Mouse (Mus musculus) CH12.LX (cell line): ENCODE measurements around the gene Folr1. TPM values are rescaled to one million over a fixed set of nuclear protein-coding genes. Genes with fewer than 3 reads are reported as not detected.

ENCODE experiments used
- DNase-seq: peaks from one replicate; pipeline ENCODE4 v3.0.0-alpha.2; 2013; ENCODE audit errors: extremely low read depth
- H3K27ac ChIP-seq: 2 replicates; pipeline ENCODE4 v1.5.1; 2012; ENCODE audit warnings: low read depth, mild to moderate bottlenecking, control low read depth, moderate library complexity; ENCODE audit not compliant: insufficient read depth
- H3K27me3 ChIP-seq: replicated peaks from 2 replicates; pipeline ENCODE3; 2012; ENCODE audit warnings: inconsistent platforms
- H3K36me3 ChIP-seq, 2 experiments: replicated peaks in 1 of 2; 2 replicates each; pipeline versions ENCODE3 to v1.6.1; 2012; ENCODE audit warnings: inconsistent platforms in 1 of 2, low read length in 1 of 2, mild to moderate bottlenecking in 1 of 2, mixed read lengths in 1 of 2, moderate library complexity in 1 of 2; ENCODE audit not compliant: control insufficient read depth in 1 of 2, insufficient read depth in 1 of 2
- H3K4me1 ChIP-seq, 2 experiments: 2 replicates each; pipeline ENCODE4 v1.6.1; 2012; ENCODE audit warnings: inconsistent platforms in 1 of 2, moderate library complexity in 1 of 2; ENCODE audit not compliant: insufficient read depth in 2 of 2, control insufficient read depth in 1 of 2
- H3K4me2 ChIP-seq: 2 replicates; pipeline ENCODE4 v1.6.1; 2012; ENCODE audit warnings: low read depth, mild to moderate bottlenecking, control low read depth; ENCODE audit not compliant: poor library complexity, insufficient read depth, severe bottlenecking
- H3K4me3 ChIP-seq, 3 experiments: fragments of 150-350 bp in 1 of 3; sonication (generic) in 1 of 3; replicated peaks in 1 of 3; 2 replicates each; pipeline versions ENCODE3 to v1.5.1; 2011 to 2012; ENCODE audit warnings: low read depth in 2 of 3, low read length in 2 of 3, mild to moderate bottlenecking in 2 of 3, moderate library complexity in 2 of 3, control low read depth in 1 of 3, improper control_type of control experiment in 1 of 3, inconsistent platforms in 1 of 3, mixed read lengths in 1 of 3; ENCODE audit not compliant: poor library complexity in 1 of 3
- H3K79me2 ChIP-seq: replicated peaks from 2 replicates; pipeline ENCODE4 v1.6.1; 2012; ENCODE audit warnings: mild to moderate bottlenecking, moderate library complexity; ENCODE audit not compliant: control insufficient read depth, poor library complexity, insufficient read depth, severe bottlenecking; ENCODE audit errors: extremely low read depth
- H3K9ac ChIP-seq: 2 replicates; pipeline ENCODE4 v1.6.1; 2012; ENCODE audit warnings: low read depth, mild to moderate bottlenecking, control low read depth, moderate library complexity; ENCODE audit not compliant: insufficient read depth
- H3K9me3 ChIP-seq: replicated peaks from 2 replicates; pipeline ENCODE3; 2012; ENCODE audit warnings: low read length, inconsistent platforms, mixed read lengths
- BHLHE40 ChIP-seq: IDR thresholded peaks from 2 replicates; pipeline ENCODE4 v1.6.1; 2011; ENCODE audit warnings: mild to moderate bottlenecking, low read depth, low read length, improper control_type of control experiment
- CHD1 ChIP-seq: IDR thresholded peaks from 2 replicates; pipeline ENCODE4 v1.6.1; 2012; ENCODE audit warnings: low read depth, low read length, improper control_type of control experiment, inconsistent platforms
- E2F4 ChIP-seq: IDR thresholded peaks from 2 replicates; pipeline ENCODE4 v1.6.1; 2011; ENCODE audit warnings: low read depth, low read length, improper control_type of control experiment; ENCODE audit not compliant: insufficient replicate concordance
- EP300 ChIP-seq: IDR thresholded peaks from 2 replicates; pipeline ENCODE4 v1.6.1; 2011; ENCODE audit warnings: low read length, improper control_type of control experiment
- IRF4 ChIP-seq: IDR thresholded peaks from 2 replicates; pipeline ENCODE4 v1.6.1; 2014; ENCODE audit warnings: low read depth, mild to moderate bottlenecking, inconsistent platforms, low read length, improper control_type of control experiment
- JUN ChIP-seq: IDR thresholded peaks from 2 replicates; pipeline ENCODE4 v1.6.1; 2011; ENCODE audit warnings: low read depth, mild to moderate bottlenecking, low read length, improper control_type of control experiment, moderate library complexity; ENCODE audit not compliant: insufficient read depth
- KAT2A ChIP-seq: IDR thresholded peaks from 2 replicates; pipeline ENCODE4 v1.6.1; 2012; ENCODE audit warnings: low read length, improper control_type of control experiment, inconsistent platforms; ENCODE audit not compliant: insufficient replicate concordance
- MAFK ChIP-seq: IDR thresholded peaks from 2 replicates; pipeline ENCODE4 v1.6.1; 2011; ENCODE audit warnings: low read length, improper control_type of control experiment; ENCODE audit not compliant: insufficient replicate concordance
- MAX ChIP-seq: IDR thresholded peaks from 2 replicates; pipeline ENCODE4 v1.6.1; 2011; ENCODE audit warnings: low read length, improper control_type of control experiment
- MEF2A ChIP-seq: IDR thresholded peaks from 2 replicates; pipeline ENCODE4 v1.6.1; 2014; ENCODE audit warnings: low read depth, mild to moderate bottlenecking, inconsistent platforms, low read length, improper control_type of control experiment, borderline replicate concordance
- MYC ChIP-seq: IDR thresholded peaks from 2 replicates; pipeline ENCODE4 v1.6.1; 2011; ENCODE audit warnings: low read depth, mild to moderate bottlenecking, improper control_type of control experiment, low read length
- PAX5 ChIP-seq: IDR thresholded peaks from 2 replicates; pipeline ENCODE4 v1.6.1; 2012; ENCODE audit warnings: low read length, inconsistent platforms, mixed read lengths
- POLR2A ChIP-seq: IDR thresholded peaks from 2 replicates; pipeline ENCODE4 v1.6.1; 2011; ENCODE audit warnings: low read depth, mild to moderate bottlenecking, improper control_type of control experiment, low read length
- POLR2AphosphoS2 ChIP-seq: IDR thresholded peaks from 2 replicates; pipeline ENCODE4 v1.6.1; 2011; ENCODE audit warnings: low read depth, low read length, improper control_type of control experiment
- RAD21 ChIP-seq: IDR thresholded peaks from 2 replicates; pipeline ENCODE4 v1.6.1; 2011; ENCODE audit warnings: low read depth, mild to moderate bottlenecking, low read length, improper control_type of control experiment, moderate library complexity
- RCOR1 ChIP-seq: conservative IDR thresholded peaks from 2 replicates; pipeline ENCODE4 v1.6.1; 2012; ENCODE audit warnings: low read depth, mild to moderate bottlenecking, inconsistent platforms, low read length, improper control_type of control experiment
- SIN3A ChIP-seq: IDR thresholded peaks from 2 replicates; pipeline ENCODE4 v1.6.1; 2012; ENCODE audit warnings: low read length, improper control_type of control experiment, inconsistent platforms
- SMC3 ChIP-seq: IDR thresholded peaks from 2 replicates; pipeline ENCODE4 v1.6.1; 2011; ENCODE audit warnings: low read depth, low read length, improper control_type of control experiment
- TCF12 ChIP-seq: IDR thresholded peaks from 2 replicates; pipeline ENCODE4 v1.6.1; 2014; ENCODE audit warnings: low read depth, mild to moderate bottlenecking, inconsistent platforms, low read length, improper control_type of control experiment
- USF1 ChIP-seq: IDR thresholded peaks from 2 replicates; pipeline ENCODE4 v1.6.1; 2014; ENCODE audit warnings: low read depth, mild to moderate bottlenecking, inconsistent platforms, low read length, improper control_type of control experiment
- USF2 ChIP-seq: conservative IDR thresholded peaks from 2 replicates; pipeline ENCODE4 v1.6.1; 2011; ENCODE audit warnings: low read depth, low read length, improper control_type of control experiment
- ZC3H11A ChIP-seq: IDR thresholded peaks from 2 replicates; pipeline ENCODE4 v1.6.1; 2012; ENCODE audit warnings: low read depth, mild to moderate bottlenecking, inconsistent platforms, low read length, improper control_type of control experiment
- dilution Hi-C: fragments of 300-500 bp; cut with MboI; formaldehyde crosslinking; loops from 2 replicates; pipeline ENCODE4 v1.14.3; 2020; ENCODE audit warnings: low sequenced_read_pairs; ENCODE audit not compliant: extremely low pct_unique_long_range_greater_than_20kb, extremely low pct_ligation_motif_present
- in situ Hi-C: fragments of 300-500 bp; cut with MboI; formaldehyde crosslinking; loops from 3 replicates; pipeline ENCODE4 v1.14.3; 2019; ENCODE audit warnings: low sequenced_read_pairs, low pct_ligation_motif_present, low pct_unique_long_range_greater_than_20kb, mixed read lengths
- polyA plus RNA-seq: library from polyadenylated mRNA; unstranded; fragments of >175 nt; gene quantifications from 2 replicates; pipeline ENCODE4 v1.2.1, GENCODE M21; 2012; ENCODE audit warnings: low read depth; ENCODE audit not compliant: insufficient read length
- total RNA-seq, 2 experiments: library from RNA; depleted of rRNA; stranded (reverse); fragments of 300-350 nt in 1 of 2; fragments of >200 nt in 1 of 2; gene quantifications; 2 replicates each; pipeline ENCODE4 v1.2.3; 2012 to 2014

The Folr1 gene
- total and polyA plus RNA-seq, 3 experiments: 0.25 TPM; not detected in 2

DNA sequence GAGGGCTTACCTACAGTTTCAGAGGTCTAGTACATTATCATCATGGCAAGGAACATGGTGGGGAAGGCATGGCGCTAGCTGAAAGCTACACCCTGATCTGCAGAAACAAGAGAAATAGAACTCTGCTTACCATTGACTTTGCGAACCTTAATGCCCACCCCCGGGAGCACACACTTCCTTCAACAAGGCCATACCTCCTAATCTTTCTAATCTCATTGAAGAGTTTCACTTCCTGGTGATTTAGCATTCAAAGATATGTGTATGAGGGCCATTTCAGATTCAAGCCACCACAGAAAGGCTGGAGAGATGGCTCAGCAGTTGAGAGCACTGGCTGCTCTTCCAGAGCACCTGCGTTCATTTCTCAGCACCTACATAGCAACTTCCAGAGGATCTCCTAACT lies 13.5 kb downstream of the Folr1 start, which contains the start of gene Folr2:
TSS of gene Folr2 (minus strand) at position 101 of the 400 bp plus-strand sequence.
- Histone ChIP-seq H3K9me3 (no peaks in the 10 kb centered on the region), H3K79me2 (no peaks in the 10 kb centered on the region), H3K27me3 (no peaks in the 10 kb centered on the region), H3K27ac (no peak within 1 kb of the TSS), H3K36me3 (no peaks in the 10 kb centered on the region), H3K4me3 (no peak within 1 kb of the TSS), H3K4me2 (no peak within 1 kb of the TSS), H3K9ac (no peak within 1 kb of the TSS), H3K4me1 (peaks cover 4 to 22% of the 10 kb centered on the region in 2 experiments; a peak in 2 of 4 replicates)
- dilution Hi-C loops (no loop called here), in situ Hi-C loops (no loop called here)
- DNase-seq: no peak
- TF ChIP-seq RCOR1 (no peak), EP300 (no peak), SIN3A (no peak), POLR2AphosphoS2 (no peak), MAFK (no peak), MEF2A (no peak), USF1 (no peak), CHD1 (no peak), SMC3 (no peak)

DNA sequence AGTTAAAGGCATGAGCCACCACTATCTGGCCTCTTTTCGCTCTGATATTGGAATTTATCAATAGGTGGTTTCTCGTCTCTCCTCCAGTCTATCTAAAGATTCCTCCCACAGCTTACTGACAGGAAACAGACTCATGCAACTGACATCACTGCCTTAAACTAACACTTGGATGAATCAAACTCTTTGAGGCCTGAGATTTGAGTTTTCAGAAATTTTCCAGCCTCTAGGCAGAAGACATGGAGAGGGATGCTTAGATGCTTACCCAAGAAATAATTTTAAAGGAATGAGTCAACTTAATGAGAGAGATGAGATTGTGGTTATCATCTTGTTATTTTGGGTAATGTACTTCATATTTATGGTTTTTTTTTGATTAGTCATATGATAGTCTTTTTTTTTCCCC lies 16.8 kb downstream of the Folr1 start:
- in situ Hi-C loops: no loop called here
- H3K79me2 ChIP-seq: no peaks in the 10 kb centered on the region
- peaks cover 4 to 28% of the 10 kb centered on the region in 2 experiments; a peak in 3 of 4 replicates for H3K4me1 ChIP-seq
- H3K36me3 ChIP-seq: no peaks in the 10 kb centered on the region
- dilution Hi-C loops: no loop called here
- H3K9me3 ChIP-seq: no peaks in the 10 kb centered on the region
- H3K27ac ChIP-seq: no peak overlapping the region
- TF ChIP-seq KAT2A: no peak
- no peak for TF ChIP-seq JUN
- no peak for TF ChIP-seq MYC
- TF ChIP-seq POLR2A: no peak
- TF ChIP-seq TCF12: no peak
- TF ChIP-seq E2F4: no peak
- no peak for TF ChIP-seq RAD21
- TF ChIP-seq USF1: no peak
- no peak for TF ChIP-seq MAX
- no peak for TF ChIP-seq PAX5
- no peak for TF ChIP-seq USF2
- TF ChIP-seq POLR2AphosphoS2: no peak
- TF ChIP-seq RCOR1: no peak
- TF ChIP-seq BHLHE40: no peak
- no peak for TF ChIP-seq SMC3
- no peak for TF ChIP-seq IRF4
- no peak for TF ChIP-seq ZC3H11A
- no peak for DNase-seq
- no peaks in the 10 kb centered on the region for H3K27me3 ChIP-seq
- no peak overlapping the region for H3K4me2 ChIP-seq
- no peak overlapping the region for H3K4me3 ChIP-seq
- H3K9ac ChIP-seq: no peak overlapping the region
